Mouse (Mus musculus): ENCODE results near the gene Pdcd2l. TPM values are rescaled to one million over a fixed set of nuclear protein-coding genes. Genes with fewer than 3 reads are reported as not detected.
"Not testable (repeated sequence)": the region's sequence is repeated elsewhere in the genome, so short reads cannot be mapped to it uniquely, and the experiment has no call there.

Gene Pdcd2l
- polyA plus RNA-seq, 1 experiment from 2014 or later = 46.7 TPM

GRCm38 (mm10) chr7:34218496-34218895 lies 22.0 kb upstream of the Pdcd2l start:
- ATAC-seq (replicated peaks; ENCODE audit: insufficient number of reproducible peaks, low FRiP score, low TSS enrichment) = no peak
- no peaks in the 10 kb centered on the region for H3K4me1 ChIP-seq (ENCODE audit: control insufficient read depth, insufficient read depth, low read length)
- H3K27ac ChIP-seq (ENCODE audit: low read depth, low read length) = no peak overlapping the region
- H3K9ac ChIP-seq (ENCODE audit: low read depth, low read length) = no peak overlapping the region
- WGBS (ENCODE audit: insufficient replicate concordance) = 71% methylated on average over 1 of the region's 1 CpGs
- H3K9me3 ChIP-seq (replicated peaks; ENCODE audit: control insufficient read depth, low read length) = no peaks in the 10 kb centered on the region
- H3K4me2 ChIP-seq = no peak overlapping the region
- peaks cover 78% of the 10 kb centered on the region for H3K36me3 ChIP-seq (ENCODE audit: control insufficient read depth, insufficient read depth, low read length)
- no peaks in the 10 kb centered on the region for H3K27me3 ChIP-seq (ENCODE audit: control insufficient read depth, insufficient read depth, low read length)
- no peak overlapping the region for H3K4me3 ChIP-seq (ENCODE audit: low read depth, low read length)

- H3K9me3 ChIP-seq (replicated peaks; ENCODE audit: control insufficient read depth, low read length) = no peaks in the 10 kb centered on the region
- WGBS (ENCODE audit: insufficient replicate concordance) = 87% methylated on average over 10 of the region's 10 CpGs
- no peaks in the 10 kb centered on the region for H3K4me1 ChIP-seq (ENCODE audit: control insufficient read depth, insufficient read depth, low read length)
- no peak overlapping the region for H3K27ac ChIP-seq (ENCODE audit: low read depth, low read length)
- H3K36me3 ChIP-seq (ENCODE audit: control insufficient read depth, insufficient read depth, low read length) = peaks cover 69% of the 10 kb centered on the region
- H3K4me2 ChIP-seq = no peak overlapping the region
- ATAC-seq (replicated peaks; ENCODE audit: insufficient number of reproducible peaks, low FRiP score, low TSS enrichment) = no peak
- no peak overlapping the region for H3K4me3 ChIP-seq (ENCODE audit: low read depth, low read length)
- no peaks in the 10 kb centered on the region for H3K27me3 ChIP-seq (ENCODE audit: control insufficient read depth, insufficient read depth, low read length)
- H3K9ac ChIP-seq (ENCODE audit: low read depth, low read length) = no peak overlapping the region
Observed at GRCm38 (mm10) chr7:34216474-34216873, 20.0 kb upstream of the Pdcd2l start.

- Histone ChIP-seq H3K4me3 (ENCODE audit: low read depth, low read length) (no peak overlapping the region), H3K27ac (ENCODE audit: low read depth, low read length) (no peak overlapping the region), H3K36me3 (ENCODE audit: control insufficient read depth, insufficient read depth, low read length) (peaks cover 73% of the 10 kb centered on the region), H3K9ac (ENCODE audit: low read depth, low read length) (no peak overlapping the region), H3K4me2 (no peak overlapping the region), H3K4me1 (ENCODE audit: control insufficient read depth, insufficient read depth, low read length) (no peaks in the 10 kb centered on the region), H3K9me3 (replicated peaks; ENCODE audit: control insufficient read depth, low read length) (no peaks in the 10 kb centered on the region), H3K27me3 (ENCODE audit: control insufficient read depth, insufficient read depth, low read length) (no peaks in the 10 kb centered on the region)
- ATAC-seq (replicated peaks; ENCODE audit: insufficient number of reproducible peaks, low FRiP score, low TSS enrichment) = no peak
- 87% methylated on average over 9 of the region's 9 CpGs for WGBS (ENCODE audit: insufficient replicate concordance)
Observed at GRCm38 (mm10) chr7:34215481-34215880, 19.0 kb upstream of the Pdcd2l start.

GRCm38 (mm10) chr7:34214644-34215043 lies 18.2 kb upstream of the Pdcd2l start:
- H3K4me3 ChIP-seq (ENCODE audit: low read depth, low read length) = no peak overlapping the region
- 90% methylated on average over 8 of the region's 8 CpGs for WGBS (ENCODE audit: insufficient replicate concordance)
- no peak overlapping the region for H3K4me2 ChIP-seq
- H3K27ac ChIP-seq (ENCODE audit: low read depth, low read length) = no peak overlapping the region
- ATAC-seq (replicated peaks; ENCODE audit: insufficient number of reproducible peaks, low FRiP score, low TSS enrichment) = no peak
- H3K9ac ChIP-seq (ENCODE audit: low read depth, low read length) = no peak overlapping the region
- H3K36me3 ChIP-seq (ENCODE audit: control insufficient read depth, insufficient read depth, low read length) = peaks cover 72% of the 10 kb centered on the region
- H3K4me1 ChIP-seq (ENCODE audit: control insufficient read depth, insufficient read depth, low read length) = no peaks in the 10 kb centered on the region
- H3K9me3 ChIP-seq (replicated peaks; ENCODE audit: control insufficient read depth, low read length) = no peaks in the 10 kb centered on the region
- no peaks in the 10 kb centered on the region for H3K27me3 ChIP-seq (ENCODE audit: control insufficient read depth, insufficient read depth, low read length)

GRCm38 (mm10) chr7:34213281-34213680 lies 16.8 kb upstream of the Pdcd2l start:
- Histone ChIP-seq H3K4me2 (no peak overlapping the region), H3K4me1 (ENCODE audit: control insufficient read depth, insufficient read depth, low read length) (no peaks in the 10 kb centered on the region), H3K27ac (ENCODE audit: low read depth, low read length) (no peak overlapping the region), H3K36me3 (ENCODE audit: control insufficient read depth, insufficient read depth, low read length) (peaks cover 77% of the 10 kb centered on the region), H3K9ac (ENCODE audit: low read depth, low read length) (no peak overlapping the region), H3K27me3 (ENCODE audit: control insufficient read depth, insufficient read depth, low read length) (no peaks in the 10 kb centered on the region), H3K4me3 (ENCODE audit: low read depth, low read length) (no peak overlapping the region), H3K9me3 (replicated peaks; ENCODE audit: control insufficient read depth, low read length) (no peaks in the 10 kb centered on the region)
- ATAC-seq (replicated peaks; ENCODE audit: insufficient number of reproducible peaks, low FRiP score, low TSS enrichment) = no peak
- 90% methylated on average over 7 of the region's 7 CpGs for WGBS (ENCODE audit: insufficient replicate concordance)

GRCm38 (mm10) chr7:34208027-34208745 lies 11.7 kb upstream of the Pdcd2l start:
- H3K4me2 ChIP-seq = no peak overlapping the region
- no peak overlapping the region for H3K27ac ChIP-seq (ENCODE audit: low read depth, low read length)
- no peak overlapping the region for H3K4me3 ChIP-seq (ENCODE audit: low read depth, low read length)
- H3K36me3 ChIP-seq (ENCODE audit: control insufficient read depth, insufficient read depth, low read length) = peaks cover 86% of the 10 kb centered on the region
- 92% methylated on average over 9 of the region's 9 CpGs for WGBS (ENCODE audit: insufficient replicate concordance)
- no peaks in the 10 kb centered on the region for H3K9me3 ChIP-seq (replicated peaks; ENCODE audit: control insufficient read depth, low read length)
- ATAC-seq (replicated peaks; ENCODE audit: insufficient number of reproducible peaks, low FRiP score, low TSS enrichment) = no peak
- no peak overlapping the region for H3K9ac ChIP-seq (ENCODE audit: low read depth, low read length)
- no peaks in the 10 kb centered on the region for H3K4me1 ChIP-seq (ENCODE audit: control insufficient read depth, insufficient read depth, low read length)
- H3K27me3 ChIP-seq (ENCODE audit: control insufficient read depth, insufficient read depth, low read length) = no peaks in the 10 kb centered on the region

GRCm38 (mm10) chr7:34206331-34206730 lies 9.9 kb upstream of the Pdcd2l start:
- Histone ChIP-seq H3K9me3 (replicated peaks; ENCODE audit: control insufficient read depth, low read length) (no peaks in the 10 kb centered on the region), H3K4me3 (ENCODE audit: low read depth, low read length) (no peak overlapping the region), H3K9ac (ENCODE audit: low read depth, low read length) (no peak overlapping the region), H3K4me2 (no peak overlapping the region), H3K27me3 (ENCODE audit: control insufficient read depth, insufficient read depth, low read length) (no peaks in the 10 kb centered on the region), H3K36me3 (ENCODE audit: control insufficient read depth, insufficient read depth, low read length) (peaks cover 90% of the 10 kb centered on the region), H3K27ac (ENCODE audit: low read depth, low read length) (no peak overlapping the region), H3K4me1 (ENCODE audit: control insufficient read depth, insufficient read depth, low read length) (no peaks in the 10 kb centered on the region)
- WGBS (ENCODE audit: insufficient replicate concordance) = 89% methylated on average over 6 of the region's 6 CpGs
- ATAC-seq (replicated peaks; ENCODE audit: insufficient number of reproducible peaks, low FRiP score, low TSS enrichment) = no peak

- not testable (repeated sequence) for ATAC-seq (replicated peaks; ENCODE audit: insufficient number of reproducible peaks, low FRiP score, low TSS enrichment)
- 93% methylated on average over 10 of the region's 10 CpGs for WGBS (ENCODE audit: insufficient replicate concordance)
Observed at GRCm38 (mm10) chr7:34202147-34202546, 5.7 kb upstream of the Pdcd2l start.

GRCm38 (mm10) chr7:34200829-34201228 lies 4.4 kb upstream of the Pdcd2l start:
- Histone ChIP-seq H3K36me3 (ENCODE audit: control insufficient read depth, insufficient read depth, low read length) (peaks cover 51% of the 10 kb centered on the region), H3K4me2 (no peak overlapping the region), H3K4me1 (ENCODE audit: control insufficient read depth, insufficient read depth, low read length) (peaks cover under 1% of the 10 kb centered on the region; the same call in 1 of the 2 replicates), H3K27ac (ENCODE audit: low read depth, low read length) (no peak overlapping the region), H3K9ac (ENCODE audit: low read depth, low read length) (no peak overlapping the region), H3K4me3 (ENCODE audit: low read depth, low read length) (no peak overlapping the region), H3K9me3 (replicated peaks; ENCODE audit: control insufficient read depth, low read length) (no peaks in the 10 kb centered on the region), H3K27me3 (ENCODE audit: control insufficient read depth, insufficient read depth, low read length) (no peaks in the 10 kb centered on the region)
- no peak for ATAC-seq (replicated peaks; ENCODE audit: insufficient number of reproducible peaks, low FRiP score, low TSS enrichment)
- WGBS (ENCODE audit: insufficient replicate concordance) = 99% methylated on average over 2 of the region's 2 CpGs

More at GRCm38 (mm10) chr7:34202147-34202546, 5.7 kb upstream of the Pdcd2l start:
- H3K4me3 ChIP-seq (ENCODE audit: low read depth, low read length); H3K4me2 ChIP-seq; H3K27ac ChIP-seq (ENCODE audit: low read depth, low read length); H3K4me1 ChIP-seq (ENCODE audit: control insufficient read depth, insufficient read depth, low read length); H3K27me3 ChIP-seq (ENCODE audit: control insufficient read depth, insufficient read depth, low read length); H3K9ac ChIP-seq (ENCODE audit: low read depth, low read length); H3K9me3 ChIP-seq (replicated peaks; ENCODE audit: control insufficient read depth, low read length): not testable (repeated sequence)
- H3K36me3 ChIP-seq (ENCODE audit: control insufficient read depth, insufficient read depth, low read length) = peaks cover 63% of the 10 kb centered on the region

All from heart, embryonic 11.5 days (tissue).